Mouse (Mus musculus): Measurements from ENCODE around the gene Cd2bp2.
A peak's percentile ranks its signal among the peaks of the same experiment; 100 is the strongest.

DNA sequence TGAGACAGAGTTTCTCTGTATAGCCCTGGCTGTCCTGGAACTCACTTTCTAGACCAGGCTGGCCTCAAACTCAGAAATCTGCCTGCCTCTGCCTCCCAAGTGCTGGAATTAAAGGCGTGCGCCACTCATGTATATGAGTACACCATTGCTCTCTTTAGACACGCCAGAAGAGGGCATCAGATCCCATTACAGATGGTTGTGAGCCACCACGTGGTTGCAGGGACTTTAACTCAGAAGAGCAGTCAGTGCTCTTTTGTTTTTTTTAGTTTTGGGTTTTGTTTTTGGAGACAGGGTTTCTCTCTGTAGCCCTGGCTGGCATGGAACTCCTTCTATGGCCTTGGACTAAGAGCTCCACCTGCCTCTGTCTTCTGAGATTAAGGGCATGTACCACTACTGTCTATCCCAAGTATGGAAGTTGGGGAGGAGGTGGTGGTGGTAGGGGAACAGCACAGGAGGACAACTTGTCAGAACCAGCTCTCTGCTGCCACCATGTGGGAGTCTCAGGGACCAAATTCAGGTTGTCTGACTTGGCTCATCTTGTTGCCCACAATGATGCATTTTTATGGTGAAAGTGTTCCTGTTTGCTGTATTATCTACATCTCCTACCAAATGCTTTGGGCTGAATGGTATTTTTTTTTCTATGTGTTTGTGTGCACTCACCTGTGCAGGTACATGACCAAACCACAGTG is 32.9 kb upstream of the Cd2bp2 start:
- TF ChIP-seq CTCF (IDR thresholded peaks at IDR 0.05; ENCODE audit: low read depth) (peak; percentile 91), EP300 (IDR thresholded peaks at IDR 0.05; ENCODE audit: low read depth) (no peak; the same call in 1 of the 2 replicates)

All from liver, postnatal 0 days (tissue).